Mouse (Mus musculus) large intestine, adult 2 months (tissue): Measurements from ENCODE around the gene Myo16. TPM values are rescaled to one million over a fixed set of nuclear protein-coding genes. Genes with fewer than 3 reads are reported as not detected.

Experiments
- DNase-seq: peaks from one replicate; pipeline ENCODE4 v3.0.0-alpha.2; 2012; ENCODE audit warnings: low read depth, low spot score
- WGBS: fragments of 180-500 bp; shearing (Covaris S2); methylation state at CpG from one replicate; pipeline ENCODE4 v1.1.7; 2018; 5-methylcytosine and 5-hydroxymethylcytosine counted together
- polyA plus RNA-seq: library from polyadenylated mRNA; depleted of rRNA; stranded (reverse); fragments of >200 nt; gene quantifications from 2 replicates; pipeline ENCODE4 v1.2.3, GENCODE M21; 2012

Myo16 gene
- polyA plus RNA-seq, 1 experiment: 0.06 TPM

DNA sequence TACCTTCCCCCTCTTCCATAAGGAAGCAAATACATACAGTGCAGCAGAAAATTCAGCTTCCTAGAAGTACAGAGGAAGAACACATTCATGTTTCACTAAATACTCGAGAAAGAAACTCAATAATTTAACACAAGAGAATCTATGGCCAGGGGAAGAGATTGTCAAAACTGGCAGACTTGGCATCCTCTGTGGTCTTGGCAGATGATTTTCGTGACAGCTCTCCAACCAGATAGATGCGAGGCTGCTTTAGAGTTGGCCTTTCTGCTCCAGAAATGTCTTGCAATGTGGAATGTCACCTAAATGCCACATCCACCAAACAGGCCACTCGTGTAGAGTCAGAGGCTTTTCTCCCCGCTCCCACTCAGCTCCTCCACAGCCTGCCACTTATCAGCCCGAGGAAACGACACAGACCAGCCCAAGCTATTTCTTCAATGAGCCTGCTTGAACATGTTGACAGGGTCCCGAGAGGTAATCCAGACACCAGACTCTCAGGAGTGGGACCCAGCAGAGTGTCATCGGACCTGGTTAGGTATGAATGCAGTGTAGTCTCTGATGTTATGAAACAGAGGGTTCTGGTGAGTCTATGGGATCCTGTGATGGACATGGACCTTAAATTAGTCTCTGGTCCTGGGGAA lies 486.6 kb downstream of the Myo16 start:
- no peak for DNase-seq

GRCm38 (mm10) chr8:10640859-10641258 lies 487.1 kb downstream of the Myo16 start:
- 66% methylated on average over 7 of the region's 7 CpGs for WGBS

More for the DNA sequence above, 486.6 kb downstream of the Myo16 start:
- WGBS: 73% methylated on average over 9 of the region's 9 CpGs

DNA sequence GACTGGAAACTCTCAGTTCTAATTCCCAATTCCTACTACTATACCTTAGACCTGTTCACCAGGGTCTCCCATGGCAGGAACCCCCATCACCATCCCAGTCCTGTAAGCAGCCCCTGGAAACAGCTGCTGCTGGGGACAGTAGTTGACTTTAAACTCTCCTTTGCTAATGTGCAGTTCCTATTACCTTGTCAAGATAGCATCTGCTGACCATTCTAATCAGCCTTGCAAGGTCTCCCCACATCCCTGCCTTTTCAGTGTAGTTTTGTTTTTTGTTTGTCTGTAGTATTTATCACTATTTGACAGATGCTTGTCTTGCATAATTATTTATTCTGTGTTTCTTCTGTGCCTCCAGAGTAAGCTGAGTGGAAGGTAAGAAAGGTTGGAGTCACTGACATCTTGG lies 487.6 kb downstream of the Myo16 start:
- DNase-seq: no peak

More at GRCm38 (mm10) chr8:10640859-10641258, 487.1 kb downstream of the Myo16 start:
- DNase-seq: no peak

GRCm38 (mm10) chr8:10643244-10643643 lies 489.5 kb downstream of the Myo16 start:
- DNase-seq: no peak
- WGBS: 42% methylated on average over 4 of the region's 4 CpGs

DNA sequence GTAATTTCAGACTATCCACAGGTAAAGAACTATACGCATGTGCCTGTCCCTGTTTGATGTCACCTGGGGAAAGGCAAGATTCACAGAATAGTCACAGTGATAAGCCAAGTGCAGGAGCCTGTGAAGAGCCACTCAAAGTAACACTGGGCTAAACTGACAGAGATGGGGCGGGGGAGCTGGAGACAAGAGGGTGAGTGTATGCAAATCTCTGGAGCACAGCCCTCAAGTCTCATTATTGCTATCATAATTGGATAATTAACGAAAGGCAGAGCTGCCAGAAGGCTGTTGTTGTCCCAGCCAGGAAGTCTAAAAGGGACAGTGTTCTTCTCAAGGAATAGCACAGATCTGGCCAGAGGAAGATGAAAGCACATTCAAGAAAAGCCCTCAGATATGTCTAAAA lies 490.8 kb downstream of the Myo16 start:
- 64% methylated on average over 3 of the region's 3 CpGs for WGBS
- DNase-seq: no peak

- no peak for DNase-seq
- 89% methylated on average over 5 of the region's 5 CpGs for WGBS
These were observed 492.0 kb downstream of the Myo16 start for GRCm38 (mm10) chr8:10645740-10646139.

DNA sequence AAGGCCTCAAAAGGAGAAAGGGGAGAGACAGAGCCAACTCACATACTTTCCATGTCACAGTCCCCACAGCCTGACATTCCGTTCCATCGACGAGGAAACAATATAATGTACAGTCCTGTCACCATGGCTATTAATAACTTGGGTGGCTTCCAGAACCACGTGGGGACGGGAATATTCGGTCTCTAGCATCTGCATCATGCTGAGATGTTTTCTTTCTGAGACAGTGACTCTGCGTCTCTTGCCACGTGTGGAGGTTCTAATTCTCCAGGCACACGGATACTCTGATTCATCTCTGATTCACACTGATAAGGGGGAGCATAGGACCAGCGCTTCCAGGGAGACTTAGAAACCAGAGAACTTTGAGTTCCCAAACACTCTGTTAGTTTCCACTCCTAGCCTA lies 492.8 kb downstream of the Myo16 start:
- whole genome bisulfite sequencing: 59% methylated on average over 10 of the region's 10 CpGs
- no peak for DNase-seq

DNA sequence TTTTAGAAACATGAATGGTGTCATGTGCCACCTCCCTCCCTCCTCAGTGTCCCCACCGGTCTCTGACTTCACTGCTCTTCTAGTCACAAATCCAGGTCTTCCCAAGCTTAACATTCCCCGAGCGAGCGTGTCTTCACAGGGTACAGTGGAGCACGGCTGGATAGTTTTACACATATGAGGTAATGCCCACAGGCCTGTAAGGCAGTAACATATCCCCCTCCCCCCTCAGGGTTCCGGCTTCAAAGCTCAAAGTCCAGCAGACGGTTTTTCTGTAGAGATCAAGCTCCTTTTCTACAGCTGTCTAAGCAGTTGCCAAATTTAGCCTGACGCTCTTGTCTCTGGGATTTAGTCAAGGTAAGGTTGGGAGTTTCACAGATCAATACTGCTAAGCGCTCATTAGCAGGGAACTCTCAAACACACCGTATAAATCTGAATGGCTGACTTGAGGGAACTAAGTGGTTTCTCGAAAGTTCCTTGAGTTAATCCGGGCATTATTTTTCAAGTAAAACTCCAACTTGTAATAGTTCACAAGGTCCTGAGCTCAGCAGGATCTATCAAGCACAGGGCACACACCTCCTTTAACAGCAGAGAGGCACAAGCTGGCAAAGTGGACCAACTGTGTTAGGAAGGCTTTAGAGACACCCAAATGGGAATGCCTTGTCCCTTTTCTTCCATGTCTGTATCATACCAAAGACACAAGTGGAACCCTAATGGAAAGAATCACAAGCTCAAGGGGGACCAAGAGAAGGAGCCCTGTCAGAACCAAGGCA lies 498.0 kb downstream of the Myo16 start:
- WGBS: 78% methylated on average over 12 of the region's 12 CpGs
- DNase-seq: no peak

GRCm38 (mm10) chr8:10653282-10653681 lies 499.6 kb downstream of the Myo16 start:
- DNase-seq: no peak
- WGBS: 63% methylated on average over 9 of the region's 9 CpGs

DNA sequence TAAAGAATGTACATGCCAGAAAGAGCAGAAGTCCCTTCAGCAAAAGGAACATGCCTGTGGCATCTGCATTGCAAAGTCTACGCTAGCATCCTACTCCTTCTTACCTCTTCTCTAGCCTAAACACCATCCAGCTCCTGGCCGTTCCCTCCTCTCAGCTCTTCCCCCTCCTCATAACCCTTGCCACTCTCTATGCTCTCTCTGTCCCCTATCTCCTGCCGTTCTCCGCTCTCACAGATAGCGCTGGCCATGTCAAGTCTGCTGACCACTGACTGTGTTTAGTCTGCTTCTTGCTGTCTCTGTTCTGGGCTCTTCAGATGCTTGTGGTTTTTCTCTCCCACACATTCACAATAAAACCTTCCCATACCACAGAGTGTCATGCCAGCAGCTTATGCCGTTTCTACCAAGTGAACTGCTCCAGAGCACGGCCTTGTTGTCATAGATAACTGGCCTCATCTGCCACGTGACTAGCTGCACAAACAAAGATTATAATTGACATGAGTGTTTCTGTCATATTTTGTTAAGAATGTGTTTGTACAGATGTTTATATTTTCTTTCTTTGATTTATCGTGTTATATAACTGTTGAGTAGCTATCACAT lies 501.3 kb downstream of the Myo16 start:
- no peak for DNase-seq

GRCm38 (mm10) chr8:10663770-10664470 lies 510.2 kb downstream of the Myo16 start:
- WGBS: 46% methylated on average over 8 of the region's 8 CpGs
- no peak for DNase-seq

More for the DNA sequence above, 501.3 kb downstream of the Myo16 start:
- WGBS: 69% methylated on average over 9 of the region's 9 CpGs

DNA sequence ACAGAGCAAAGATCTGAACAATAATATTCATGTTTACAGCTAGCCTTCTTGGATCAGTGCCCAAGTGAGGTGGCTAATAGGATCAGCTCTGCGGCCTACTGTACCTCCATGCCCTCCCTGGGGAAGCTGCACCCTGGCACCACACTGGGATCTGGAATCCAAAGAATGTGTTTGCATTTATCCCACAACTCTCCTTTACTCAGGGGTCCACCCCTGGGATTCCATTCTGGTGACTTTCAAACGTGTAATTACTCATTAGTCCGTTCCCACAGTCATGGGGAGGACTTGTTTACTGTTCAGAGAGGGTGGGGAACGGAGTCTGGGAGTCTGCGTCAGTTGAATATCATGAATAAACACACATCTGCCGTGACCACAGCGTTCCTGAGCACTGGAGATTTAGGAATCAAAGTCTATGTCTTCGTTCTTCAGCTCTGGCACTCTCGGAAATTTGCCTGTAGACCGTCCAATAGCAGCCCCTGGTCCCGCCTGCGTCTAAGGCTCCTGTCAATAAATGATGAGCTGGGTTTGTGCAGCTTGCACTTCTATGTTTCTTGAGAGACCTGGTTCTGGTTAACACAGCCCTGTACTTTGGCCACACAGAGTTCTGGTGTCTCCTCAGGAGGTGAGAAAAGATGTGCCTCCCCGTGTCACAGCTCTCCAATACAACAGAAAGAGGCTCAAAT lies 511.3 kb downstream of the Myo16 start:
- WGBS: 31% methylated on average over 13 of the region's 13 CpGs
- DNase-seq: no peak

DNA sequence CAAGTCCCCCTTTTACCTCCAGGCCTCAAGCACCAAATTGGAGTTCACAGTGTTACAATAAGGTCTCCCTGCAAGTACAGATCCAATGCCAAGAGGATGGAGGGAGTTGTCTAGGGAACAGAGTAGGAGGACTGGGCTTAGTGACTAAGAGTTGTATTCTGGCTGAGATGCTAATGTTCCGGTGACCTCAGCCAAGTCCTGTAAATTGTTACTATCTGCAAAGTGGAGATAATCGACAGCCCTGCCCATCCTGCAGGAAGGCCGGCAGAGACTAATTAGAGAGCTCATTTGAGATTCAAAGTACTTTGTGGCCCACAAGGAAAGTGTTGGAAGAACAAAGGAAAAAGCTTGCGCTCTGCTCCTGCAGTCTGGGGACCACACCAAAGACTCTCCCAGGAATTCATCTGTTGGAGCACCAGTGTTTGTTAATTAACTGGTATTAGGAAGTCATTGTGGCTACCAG lies 512.1 kb downstream of the Myo16 start:
- WGBS: 44% methylated on average over 4 of the region's 4 CpGs
- no peak for DNase-seq

DNA sequence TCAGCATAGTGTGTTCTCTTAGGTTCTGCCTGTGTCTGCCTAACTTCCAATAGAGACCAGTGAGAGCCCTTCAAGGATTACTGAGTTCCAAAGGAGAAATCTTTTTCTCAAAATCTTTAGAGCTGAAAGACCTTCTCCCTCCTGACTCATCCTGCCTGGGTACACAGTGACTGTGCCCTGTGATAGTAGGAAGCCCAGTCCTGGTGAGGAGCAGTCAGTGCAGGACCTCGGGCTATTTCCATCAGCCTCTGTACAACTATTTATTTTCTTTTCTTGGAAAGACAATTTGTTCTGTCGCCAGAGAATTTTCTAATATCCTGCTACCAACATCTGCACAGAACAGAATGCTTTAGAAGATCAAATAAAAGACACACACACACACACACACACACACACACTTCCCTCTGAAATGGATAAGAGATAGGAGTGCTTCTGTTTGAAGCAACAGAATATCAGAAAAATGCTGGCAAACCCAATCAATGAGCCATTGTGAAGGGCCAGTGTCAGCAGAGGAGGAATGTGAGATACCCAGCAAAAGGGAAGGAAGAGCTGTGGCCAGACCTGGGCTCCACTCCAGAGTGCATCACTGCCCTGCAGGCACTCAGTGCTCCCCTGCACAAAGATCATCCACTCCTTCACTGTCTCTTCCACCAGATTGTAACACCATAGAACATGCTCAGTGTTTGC lies 518.3 kb downstream of the Myo16 start:
- WGBS: 52% methylated on average over 2 of the region's 2 CpGs
- DNase-seq: no peak

- WGBS: 84% methylated on average over 9 of the region's 9 CpGs
- DNase-seq: no peak
These were observed 524.2 kb downstream of the Myo16 start for GRCm38 (mm10) chr8:10677840-10678410.

DNA sequence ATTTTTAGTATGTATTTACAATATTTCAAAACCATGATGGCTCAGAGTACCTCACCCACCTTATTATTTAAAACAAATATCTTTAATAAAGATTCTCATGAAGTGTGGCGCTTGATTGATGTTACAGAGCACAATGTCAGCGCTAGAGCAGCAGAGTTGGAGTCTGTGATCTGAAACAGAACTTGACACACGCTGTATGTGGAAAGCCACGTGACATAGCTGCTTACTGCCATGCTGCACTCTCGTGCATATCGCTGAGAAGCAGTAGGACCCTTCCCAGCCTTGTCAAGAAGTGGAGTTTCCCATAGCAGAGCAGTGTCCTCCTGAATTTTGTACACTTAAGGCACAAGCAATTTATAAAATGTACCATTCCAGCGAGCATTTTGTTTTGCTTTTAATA lies 528.2 kb downstream of the Myo16 start:
- 77% methylated on average over 7 of the region's 7 CpGs for WGBS
- DNase-seq: no peak

DNA sequence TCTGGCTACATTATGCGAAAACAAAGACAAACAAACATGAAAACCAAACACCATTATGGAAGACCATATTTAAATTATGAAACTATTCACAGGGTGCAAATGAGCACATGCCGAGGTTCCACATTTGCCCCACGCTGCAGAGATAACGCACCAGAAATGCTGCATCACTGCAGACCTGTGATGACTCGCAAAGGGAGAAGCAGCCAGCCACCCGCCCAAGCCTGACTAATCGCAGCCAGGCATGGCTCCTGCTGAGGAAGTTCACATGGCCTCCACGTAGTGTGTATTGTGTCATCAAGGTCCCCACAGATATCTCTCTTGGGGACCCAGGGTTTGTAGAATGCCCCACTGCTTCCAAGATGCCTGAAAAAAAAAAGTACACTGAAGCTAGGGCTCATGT lies 529.4 kb downstream of the Myo16 start:
- 59% methylated on average over 8 of the region's 8 CpGs for WGBS
- no peak for DNase-seq
